Mouse (Mus musculus): ENCODE results near the gene Smg1. TPM values are rescaled to one million over a fixed set of nuclear protein-coding genes. Genes with fewer than 3 reads are reported as not detected.
A peak's percentile ranks its signal among the peaks of the same experiment; 100 is the strongest.

The Smg1 gene
- total and polyA plus RNA-seq, 3 experiments, result 19.9 to 121 (median 53.5) TPM

DNA sequence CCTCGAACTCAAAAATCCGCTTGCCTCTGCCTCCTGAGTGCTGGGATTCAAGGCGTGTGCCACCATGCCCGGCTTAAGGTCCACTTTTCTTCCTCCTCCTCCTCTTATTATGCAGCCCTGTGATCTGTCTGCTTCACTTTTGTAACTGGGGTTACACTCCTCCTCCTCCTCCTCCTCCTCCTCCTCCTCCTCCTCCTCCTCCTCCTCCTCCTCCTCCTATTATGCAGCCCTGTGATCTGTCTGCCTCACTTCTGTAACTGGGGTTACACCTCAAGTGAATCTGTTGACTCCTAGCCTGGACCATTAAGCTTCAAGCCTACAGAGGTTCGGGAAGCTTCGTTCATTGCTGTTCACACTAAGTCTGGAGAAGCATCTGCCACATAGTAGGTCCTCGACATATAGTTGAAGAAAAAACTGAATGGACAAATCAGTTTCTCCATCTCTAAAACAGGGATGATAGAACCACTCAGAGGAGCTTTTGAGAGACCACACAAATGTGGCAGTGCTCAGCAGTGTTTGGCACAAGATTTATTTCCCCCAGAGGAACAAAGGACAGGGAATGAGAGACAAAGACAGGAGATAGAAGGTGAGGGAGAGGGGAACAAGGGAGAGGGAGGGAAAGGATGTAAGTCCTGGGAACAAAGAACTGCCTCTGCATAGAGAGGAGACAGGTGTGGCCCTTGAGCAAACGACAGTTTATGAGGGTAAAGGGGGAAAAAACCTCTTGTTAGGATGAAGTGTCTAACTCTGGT is 126.5 kb downstream of the Smg1 start:
- H3K9me3 ChIP-seq (replicated peaks), result no peaks in the 10 kb centered on the region
- peaks cover 66% of the 10 kb centered on the region for H3K36me3 ChIP-seq (replicated peaks)
- peaks cover 68% of the 10 kb centered on the region for H3K4me1 ChIP-seq (ENCODE audit: insufficient read depth, low read depth, low read length)
- TF ChIP-seq TAL1 (conservative IDR thresholded peaks at IDR 0.05; ENCODE audit: low read depth, low read length), result no peak
- TF ChIP-seq GATA1 (IDR thresholded peaks at IDR 0.05; ENCODE audit: borderline replicate concordance, low read length), result no peak
- DNase-seq (ENCODE audit: low spot score), result no peak
- no peaks in the 10 kb centered on the region for H3K27me3 ChIP-seq (ENCODE audit: insufficient read depth, low read length)
- ATAC-seq (ENCODE audit: extremely low read depth, insufficient number of reproducible peaks, low FRiP score, poor library complexity, severe bottlenecking), result peak; percentile 71
- no peak overlapping the region for H3K4me3 ChIP-seq (ENCODE audit: low read depth, low read length)

DNA sequence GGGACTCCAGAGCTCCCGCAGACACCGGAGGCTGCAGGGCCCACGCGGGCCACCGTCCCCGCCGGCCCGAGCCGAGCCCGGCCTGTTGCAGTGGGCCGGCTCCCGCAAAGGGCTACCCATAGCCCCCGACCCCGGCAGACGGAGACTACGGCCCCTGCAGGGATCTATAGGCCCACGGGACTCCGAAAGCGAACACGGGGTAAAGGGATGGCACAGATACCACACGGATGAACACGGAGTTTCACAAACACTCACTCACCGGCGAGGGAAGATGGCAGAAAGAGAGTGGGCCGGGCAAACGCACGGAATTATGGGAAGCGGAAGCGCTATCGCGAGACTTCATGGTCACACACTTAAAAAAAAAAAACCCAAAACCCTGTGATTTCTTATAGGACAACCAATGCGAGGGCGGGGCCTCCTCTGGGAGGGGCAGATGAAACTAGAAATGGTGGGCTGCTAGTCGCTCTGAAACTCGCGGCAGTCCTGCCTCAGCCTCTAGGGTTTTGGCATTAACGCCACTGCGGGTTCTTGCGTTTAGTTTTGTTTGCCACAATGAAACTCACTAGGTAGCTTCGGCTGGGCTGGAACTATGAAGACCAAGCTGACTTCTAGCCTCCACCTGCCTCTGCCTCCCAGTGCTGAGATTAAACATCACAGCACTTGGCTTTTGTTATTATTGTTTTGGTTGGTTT is 127.4 kb downstream of the Smg1 start, which contains the start of gene Rps15a:
Rps15a (minus strand) TSS at position 312 of the 692 bp plus-strand sequence.
- TF ChIP-seq GATA1 (IDR thresholded peaks at IDR 0.05; ENCODE audit: borderline replicate concordance, low read length) (no peak), POLR2AphosphoS5 (IDR thresholded peaks at IDR 0.05; ENCODE audit: insufficient replicate concordance, low read depth, low read length) (peak; percentile 33; the same call in 1 of the 2 replicates)
- Histone ChIP-seq H3K36me3 (replicated peaks) (peaks cover 69% of the 10 kb centered on the region), H3K4me1 (ENCODE audit: insufficient read depth, low read depth, low read length) (peaks cover 76% of the 10 kb centered on the region), H3K27me3 (ENCODE audit: insufficient read depth, low read length) (no peaks in the 10 kb centered on the region), H3K4me3 (ENCODE audit: low read depth, low read length) (peak within 1 kb of the TSS; percentile 97), H3K9me3 (replicated peaks) (no peaks in the 10 kb centered on the region)
- peak; percentile 57 for DNase-seq (ENCODE audit: low spot score)
- peak; percentile 36 for ATAC-seq (ENCODE audit: extremely low read depth, insufficient number of reproducible peaks, low FRiP score, poor library complexity, severe bottlenecking)

GRCm38 (mm10) chr7:118115533-118115876 is 128.0 kb downstream of the Smg1 start:
- H3K9me3 ChIP-seq (replicated peaks), result no peaks in the 10 kb centered on the region
- TF ChIP-seq POLR2AphosphoS5 (IDR thresholded peaks at IDR 0.05; ENCODE audit: insufficient replicate concordance, low read depth, low read length), result peak; percentile 14; the same call in 1 of the 2 replicates
- no peak for TF ChIP-seq CTCF (IDR thresholded peaks at IDR 0.05; ENCODE audit: low read depth, low read length)
- no peaks in the 10 kb centered on the region for H3K27me3 ChIP-seq (ENCODE audit: insufficient read depth, low read length)
- ATAC-seq (ENCODE audit: extremely low read depth, insufficient number of reproducible peaks, low FRiP score, poor library complexity, severe bottlenecking) (no peak), DNase-seq (ENCODE audit: low spot score) (no peak)
- peaks cover 69% of the 10 kb centered on the region for H3K36me3 ChIP-seq (replicated peaks)
- peaks cover 76% of the 10 kb centered on the region for H3K4me1 ChIP-seq (ENCODE audit: insufficient read depth, low read depth, low read length)
- H3K4me3 ChIP-seq (ENCODE audit: low read depth, low read length), result peak overlapping the region; percentile 97

- peak overlapping the region; percentile 97 for H3K4me3 ChIP-seq (ENCODE audit: low read depth, low read length)
- ATAC-seq (ENCODE audit: extremely low read depth, insufficient number of reproducible peaks, low FRiP score, poor library complexity, severe bottlenecking) (no peak), DNase-seq (ENCODE audit: low spot score) (no peak)
- TF ChIP-seq GATA2 (IDR thresholded peaks at IDR 0.05; ENCODE audit: borderline replicate concordance, low read depth, low read length), result no peak
- no peak for TF ChIP-seq POLR2AphosphoS5 (IDR thresholded peaks at IDR 0.05; ENCODE audit: insufficient replicate concordance, low read depth, low read length)
- no peak for TF ChIP-seq TAL1 (conservative IDR thresholded peaks at IDR 0.05; ENCODE audit: low read depth, low read length)
- no peak for TF ChIP-seq CTCF (IDR thresholded peaks at IDR 0.05; ENCODE audit: low read depth, low read length)
- no peak for TF ChIP-seq GATA1 (IDR thresholded peaks at IDR 0.05; ENCODE audit: borderline replicate concordance, low read length)
- H3K4me1 ChIP-seq (ENCODE audit: insufficient read depth, low read depth, low read length), result peaks cover 68% of the 10 kb centered on the region
- H3K9me3 ChIP-seq (replicated peaks), result no peaks in the 10 kb centered on the region
- H3K27me3 ChIP-seq (ENCODE audit: insufficient read depth, low read length), result no peaks in the 10 kb centered on the region
- H3K36me3 ChIP-seq (replicated peaks), result peaks cover 70% of the 10 kb centered on the region
Measured at GRCm38 (mm10) chr7:118113541-118114297, 129.8 kb downstream of the Smg1 start.

GRCm38 (mm10) chr7:118111128-118111527 is 132.3 kb downstream of the Smg1 start:
- no peak for DNase-seq (ENCODE audit: low spot score)
- no peak for TF ChIP-seq GATA2 (IDR thresholded peaks at IDR 0.05; ENCODE audit: borderline replicate concordance, low read depth, low read length)
- no peak for TF ChIP-seq TAL1 (conservative IDR thresholded peaks at IDR 0.05; ENCODE audit: low read depth, low read length)
- no peak for TF ChIP-seq POLR2AphosphoS5 (IDR thresholded peaks at IDR 0.05; ENCODE audit: insufficient replicate concordance, low read depth, low read length)
- TF ChIP-seq CTCF (IDR thresholded peaks at IDR 0.05; ENCODE audit: low read depth, low read length), result no peak
- TF ChIP-seq GATA1 (IDR thresholded peaks at IDR 0.05; ENCODE audit: borderline replicate concordance, low read length), result no peak
- H3K9me3 ChIP-seq (replicated peaks), result no peaks in the 10 kb centered on the region
- H3K4me1 ChIP-seq (ENCODE audit: insufficient read depth, low read depth, low read length), result peaks cover 71% of the 10 kb centered on the region
- ATAC-seq (ENCODE audit: extremely low read depth, insufficient number of reproducible peaks, low FRiP score, poor library complexity, severe bottlenecking), result no peak
- H3K4me3 ChIP-seq (ENCODE audit: low read depth, low read length), result peak overlapping the region; percentile 97; the same call in 1 of the 2 replicates
- H3K36me3 ChIP-seq (replicated peaks), result peaks cover 94% of the 10 kb centered on the region
- H3K27me3 ChIP-seq (ENCODE audit: insufficient read depth, low read length), result no peaks in the 10 kb centered on the region

DNA sequence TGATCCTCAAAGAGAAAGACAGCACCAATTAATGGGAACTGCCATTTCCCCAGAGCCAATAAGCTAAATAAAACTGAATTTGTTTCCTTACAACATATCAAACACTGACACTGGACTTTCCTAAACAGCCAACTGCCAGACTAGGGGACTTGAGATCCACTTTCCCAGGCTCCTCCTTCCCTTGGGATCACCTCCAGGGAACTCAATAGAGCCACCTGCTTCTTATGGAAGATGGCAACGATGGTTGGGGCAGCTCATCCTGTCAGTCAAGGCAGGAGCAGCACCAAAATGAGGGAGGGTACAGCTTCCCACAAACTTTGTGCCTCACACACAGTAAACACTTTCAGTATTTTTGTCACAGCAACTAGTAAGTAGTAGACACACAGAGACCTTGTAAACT is 135.8 kb downstream of the Smg1 start:
- H3K36me3 ChIP-seq (replicated peaks), result peaks cover 91% of the 10 kb centered on the region
- no peak for ATAC-seq (ENCODE audit: extremely low read depth, insufficient number of reproducible peaks, low FRiP score, poor library complexity, severe bottlenecking)
- no peak for TF ChIP-seq GATA2 (IDR thresholded peaks at IDR 0.05; ENCODE audit: borderline replicate concordance, low read depth, low read length)
- TF ChIP-seq GATA1 (IDR thresholded peaks at IDR 0.05; ENCODE audit: borderline replicate concordance, low read length), result no peak
- no peaks in the 10 kb centered on the region for H3K9me3 ChIP-seq (replicated peaks)
- H3K27me3 ChIP-seq (ENCODE audit: insufficient read depth, low read length), result no peaks in the 10 kb centered on the region
- peaks cover 85% of the 10 kb centered on the region for H3K4me1 ChIP-seq (ENCODE audit: insufficient read depth, low read depth, low read length)
- DNase-seq (ENCODE audit: low spot score), result no peak
- H3K4me3 ChIP-seq (ENCODE audit: low read depth, low read length), result no peak overlapping the region

All from G1E (cell line).